Mouse (Mus musculus): ENCODE measurements around the gene Ptprr. TPM values are rescaled to one million over a fixed set of nuclear protein-coding genes. Genes with fewer than 3 reads are reported as not detected.

The Ptprr gene
- total and polyA plus RNA-seq, 2 experiments = 0.09 TPM; not detected in 1

DNA sequence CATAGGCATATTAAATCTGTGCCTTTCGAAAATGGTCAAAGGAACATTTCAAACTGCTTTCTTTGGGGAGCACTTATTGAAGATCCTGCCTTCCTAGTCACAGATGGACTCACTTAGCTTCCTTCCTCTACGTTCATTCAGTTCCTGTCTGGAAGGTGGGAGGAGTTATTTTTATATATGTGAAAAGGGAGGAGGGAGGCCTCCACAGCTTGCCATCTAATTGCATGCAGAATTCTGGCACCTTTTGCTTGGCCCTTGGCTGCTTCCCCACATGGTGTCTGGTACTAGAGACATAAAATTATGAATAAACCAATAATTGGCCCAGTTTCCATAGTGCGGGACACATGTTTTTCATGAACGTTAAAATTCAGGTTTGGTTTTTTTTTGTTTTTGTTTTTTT is 90.2 kb downstream of the Ptprr start:
- no peak for DNase-seq (ENCODE audit: extremely low read depth, low read depth, low spot score)
- Histone ChIP-seq H3K4me1 (ENCODE audit: control insufficient read depth, insufficient read depth, low read length) (no peaks in the 10 kb centered on the region), H3K4me3 (ENCODE audit: insufficient read depth, low read depth, low read length) (no peak overlapping the region), H3K27ac (replicated peaks; ENCODE audit: insufficient read depth, low read depth, low read length) (no peak overlapping the region), H3K79me2 (ENCODE audit: control insufficient read depth, insufficient read depth, low read length) (no peaks in the 10 kb centered on the region), H3K27me3 (ENCODE audit: control insufficient read depth, insufficient read depth, low read length) (no peaks in the 10 kb centered on the region), H3K36me3 (ENCODE audit: control insufficient read depth, insufficient read depth, low read length) (no peaks in the 10 kb centered on the region), H3K9ac (ENCODE audit: low read depth, low read length) (no peak overlapping the region)
- WGBS = 81% methylated on average over 4 of the region's 4 CpGs
- no peak for TF ChIP-seq CTCF (IDR thresholded peaks at IDR 0.05; ENCODE audit: low read depth, low read length)

DNA sequence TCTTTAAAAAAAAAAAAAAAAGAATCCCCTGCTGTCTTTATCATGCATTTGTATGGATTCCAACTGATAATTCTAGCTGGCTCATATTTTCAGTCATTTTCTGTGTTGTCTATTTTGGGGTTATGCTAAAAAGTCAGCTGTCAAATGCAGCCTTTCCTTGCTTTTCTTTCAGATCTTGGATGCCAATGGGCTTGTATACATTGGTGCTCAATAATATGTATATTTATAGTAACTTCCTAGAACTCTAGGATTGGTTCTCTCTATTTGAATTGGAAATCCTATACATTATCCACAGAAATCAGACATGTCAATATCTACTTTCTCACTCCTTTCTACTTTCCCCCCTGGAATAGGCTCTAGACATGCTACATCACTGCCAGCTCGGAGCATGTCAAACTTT is 90.7 kb downstream of the Ptprr start:
- Histone ChIP-seq H3K27me3 (ENCODE audit: control insufficient read depth, insufficient read depth, low read length) (no peaks in the 10 kb centered on the region), H3K4me1 (ENCODE audit: control insufficient read depth, insufficient read depth, low read length) (no peaks in the 10 kb centered on the region)
- WGBS = 92% methylated on average over 1 of the region's 1 CpGs

DNA sequence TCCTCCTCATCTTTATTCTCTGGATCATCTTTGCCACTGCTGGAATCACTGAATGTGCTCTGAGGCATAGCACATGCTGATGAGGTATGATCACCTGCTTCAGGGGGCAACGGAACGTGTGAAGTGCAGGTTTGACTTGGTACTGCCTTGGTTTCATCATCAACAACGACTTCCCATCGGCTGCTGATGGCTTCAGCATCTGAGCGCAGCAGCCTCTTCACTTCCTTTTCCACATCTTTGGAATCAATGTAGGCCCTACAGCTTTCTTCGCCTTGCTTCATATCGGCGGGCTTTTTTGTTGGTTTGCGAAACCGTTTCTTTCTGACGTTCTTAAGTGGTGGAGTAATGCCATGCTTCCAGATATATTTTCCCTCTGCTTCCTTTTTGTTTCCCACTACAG is 94.9 kb downstream of the Ptprr start:
- Histone ChIP-seq H3K4me1 (ENCODE audit: control insufficient read depth, insufficient read depth, low read length) (no peaks in the 10 kb centered on the region), H3K4me3 (ENCODE audit: insufficient read depth, low read depth, low read length) (no peak overlapping the region), H3K9ac (ENCODE audit: low read depth, low read length) (no peak overlapping the region), H3K27me3 (ENCODE audit: control insufficient read depth, insufficient read depth, low read length) (no peaks in the 10 kb centered on the region), H3K79me2 (ENCODE audit: control insufficient read depth, insufficient read depth, low read length) (no peaks in the 10 kb centered on the region), H3K27ac (replicated peaks; ENCODE audit: insufficient read depth, low read depth, low read length) (no peak overlapping the region), H3K36me3 (ENCODE audit: control insufficient read depth, insufficient read depth, low read length) (no peaks in the 10 kb centered on the region)
- TF ChIP-seq POLR2A (IDR thresholded peaks at IDR 0.05; ENCODE audit: extremely low read depth, insufficient read depth, low read length) = no peak
- TF ChIP-seq CTCF (IDR thresholded peaks at IDR 0.05; ENCODE audit: low read depth, low read length) = no peak
- WGBS = 95% methylated on average over 11 of the region's 11 CpGs
- DNase-seq (ENCODE audit: extremely low read depth, low read depth, low spot score) = no peak

More for the DNA sequence above, 90.7 kb downstream of the Ptprr start:
- H3K4me3 ChIP-seq (ENCODE audit: insufficient read depth, low read depth, low read length) = no peak overlapping the region
- no peaks in the 10 kb centered on the region for H3K36me3 ChIP-seq (ENCODE audit: control insufficient read depth, insufficient read depth, low read length)
- no peak for TF ChIP-seq CTCF (IDR thresholded peaks at IDR 0.05; ENCODE audit: low read depth, low read length)
- no peak for TF ChIP-seq POLR2A (IDR thresholded peaks at IDR 0.05; ENCODE audit: extremely low read depth, insufficient read depth, low read length)
- no peaks in the 10 kb centered on the region for H3K79me2 ChIP-seq (ENCODE audit: control insufficient read depth, insufficient read depth, low read length)
- no peak overlapping the region for H3K27ac ChIP-seq (replicated peaks; ENCODE audit: insufficient read depth, low read depth, low read length)
- no peak for DNase-seq (ENCODE audit: extremely low read depth, low read depth, low spot score)
- no peak overlapping the region for H3K9ac ChIP-seq (ENCODE audit: low read depth, low read length)

DNA sequence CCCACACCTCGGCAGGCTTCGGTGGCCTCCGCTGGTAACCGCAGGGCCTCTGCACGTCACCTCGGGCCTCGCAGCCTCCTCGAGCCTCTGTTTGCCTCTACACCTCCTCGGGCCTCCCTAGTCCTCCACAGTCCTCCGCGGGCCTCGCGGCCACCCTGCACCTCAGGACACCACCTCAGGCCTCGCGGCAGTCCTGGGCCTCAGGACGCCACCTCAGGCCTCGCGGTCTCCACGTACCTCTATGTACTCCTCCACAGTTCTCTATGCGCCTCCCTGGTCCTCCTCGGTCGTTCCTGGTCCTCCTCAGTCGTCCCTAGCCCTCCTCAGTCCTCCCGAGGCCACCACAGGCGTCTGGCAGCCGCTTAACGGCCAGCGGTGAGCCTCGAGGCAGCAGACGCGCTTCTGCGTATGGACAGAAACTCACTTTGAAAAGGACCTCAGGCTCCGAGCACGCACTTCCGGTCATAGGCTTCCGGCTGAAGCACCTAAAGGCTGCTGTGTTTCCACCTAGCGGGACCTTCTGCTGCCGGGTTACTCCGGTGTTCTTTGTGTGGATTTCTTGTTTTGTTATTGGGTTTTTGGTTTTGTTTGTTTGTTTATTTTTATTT is 96.0 kb downstream of the Ptprr start, which contains the start of gene 4933416C03Rik:
4933416C03Rik (minus strand) TSS at position 51 of the 608 bp plus-strand sequence.
- Histone ChIP-seq H3K4me3 (ENCODE audit: insufficient read depth, low read depth, low read length) (no peak within 1 kb of the TSS), H3K27me3 (ENCODE audit: control insufficient read depth, insufficient read depth, low read length) (no peaks in the 10 kb centered on the region), H3K4me1 (ENCODE audit: control insufficient read depth, insufficient read depth, low read length) (no peaks in the 10 kb centered on the region), H3K79me2 (ENCODE audit: control insufficient read depth, insufficient read depth, low read length) (no peaks in the 10 kb centered on the region), H3K36me3 (ENCODE audit: control insufficient read depth, insufficient read depth, low read length) (no peaks in the 10 kb centered on the region), H3K9ac (ENCODE audit: low read depth, low read length) (no peak within 1 kb of the TSS), H3K27ac (replicated peaks; ENCODE audit: insufficient read depth, low read depth, low read length) (no peak within 1 kb of the TSS)
- TF ChIP-seq CTCF (IDR thresholded peaks at IDR 0.05; ENCODE audit: low read depth, low read length) (no peak), POLR2A (IDR thresholded peaks at IDR 0.05; ENCODE audit: extremely low read depth, insufficient read depth, low read length) (no peak)
- no peak for DNase-seq (ENCODE audit: extremely low read depth, low read depth, low spot score)
- 95% methylated on average over 39 of the region's 39 CpGs for WGBS

DNA sequence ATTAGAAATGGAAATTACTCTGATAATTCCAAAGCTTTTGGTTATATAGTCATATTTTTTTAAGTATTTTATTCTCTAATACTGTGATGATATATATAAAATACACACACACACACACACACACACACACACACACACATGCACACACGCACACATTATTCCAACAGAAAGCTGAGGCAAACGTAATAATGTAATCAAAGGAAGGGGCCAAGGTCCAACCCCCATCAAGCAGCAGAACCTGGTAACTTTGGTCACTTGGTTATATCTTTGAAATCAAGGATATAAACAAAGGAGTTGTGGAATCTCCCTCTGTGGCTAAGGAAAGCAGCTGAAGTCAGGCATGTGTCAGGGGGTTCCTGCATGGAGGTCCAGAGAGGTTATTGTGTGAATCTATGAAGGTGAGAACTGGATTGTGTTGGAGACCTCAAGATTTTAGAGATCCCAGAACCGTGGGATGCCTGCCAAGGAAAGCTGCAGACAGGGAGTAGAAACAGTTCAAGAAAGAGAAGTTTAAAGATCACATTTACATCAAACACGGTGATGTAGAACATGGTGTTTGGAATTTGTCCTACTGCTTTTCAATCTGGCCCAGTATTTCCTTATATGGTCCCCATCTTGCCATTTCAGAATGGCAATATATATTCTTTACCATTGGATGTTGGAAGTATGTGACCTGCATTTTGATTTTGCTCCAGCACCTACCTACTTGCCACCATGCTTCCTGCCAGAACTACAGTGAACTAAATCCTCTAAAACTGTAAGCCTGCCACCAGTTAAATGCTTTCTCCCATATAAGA is 98.1 kb downstream of the Ptprr start:
- H3K27me3 ChIP-seq (ENCODE audit: control insufficient read depth, insufficient read depth, low read length) = no peaks in the 10 kb centered on the region
- H3K36me3 ChIP-seq (ENCODE audit: control insufficient read depth, insufficient read depth, low read length) = no peaks in the 10 kb centered on the region
- WGBS = 64% methylated on average over 4 of the region's 4 CpGs
- no peak overlapping the region for H3K4me3 ChIP-seq (ENCODE audit: insufficient read depth, low read depth, low read length)
- no peaks in the 10 kb centered on the region for H3K79me2 ChIP-seq (ENCODE audit: control insufficient read depth, insufficient read depth, low read length)
- no peak overlapping the region for H3K27ac ChIP-seq (replicated peaks; ENCODE audit: insufficient read depth, low read depth, low read length)
- DNase-seq (ENCODE audit: extremely low read depth, low read depth, low spot score) = no peak
- no peak overlapping the region for H3K9ac ChIP-seq (ENCODE audit: low read depth, low read length)
- no peak for TF ChIP-seq POLR2A (IDR thresholded peaks at IDR 0.05; ENCODE audit: extremely low read depth, insufficient read depth, low read length)
- TF ChIP-seq CTCF (IDR thresholded peaks at IDR 0.05; ENCODE audit: low read depth, low read length) = no peak
- no peaks in the 10 kb centered on the region for H3K4me1 ChIP-seq (ENCODE audit: control insufficient read depth, insufficient read depth, low read length)

DNA sequence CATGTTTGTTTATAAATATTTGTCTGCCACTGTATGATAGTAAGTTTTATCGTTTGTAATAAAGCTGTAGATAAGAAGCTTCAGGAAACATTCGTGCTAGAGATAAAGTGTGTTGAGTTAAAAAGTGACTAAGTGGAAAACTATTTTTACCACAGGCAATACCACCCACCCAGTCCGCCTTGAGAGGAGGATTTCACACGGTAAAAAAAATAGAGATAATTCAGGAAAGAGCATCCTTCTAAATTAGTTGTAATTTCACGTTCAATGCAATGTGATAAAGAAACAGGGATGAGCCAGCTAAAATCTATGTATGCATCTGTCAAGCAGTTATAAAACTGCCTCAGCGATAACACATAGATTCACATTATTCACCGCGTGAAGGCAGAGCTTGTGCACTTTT is 99.0 kb downstream of the Ptprr start:
- Histone ChIP-seq H3K79me2 (ENCODE audit: control insufficient read depth, insufficient read depth, low read length) (no peaks in the 10 kb centered on the region), H3K27me3 (ENCODE audit: control insufficient read depth, insufficient read depth, low read length) (no peaks in the 10 kb centered on the region), H3K9ac (ENCODE audit: low read depth, low read length) (no peak overlapping the region), H3K4me3 (ENCODE audit: insufficient read depth, low read depth, low read length) (no peak overlapping the region), H3K36me3 (ENCODE audit: control insufficient read depth, insufficient read depth, low read length) (no peaks in the 10 kb centered on the region), H3K4me1 (ENCODE audit: control insufficient read depth, insufficient read depth, low read length) (no peaks in the 10 kb centered on the region), H3K27ac (replicated peaks; ENCODE audit: insufficient read depth, low read depth, low read length) (no peak overlapping the region)
- TF ChIP-seq POLR2A (IDR thresholded peaks at IDR 0.05; ENCODE audit: extremely low read depth, insufficient read depth, low read length) (no peak), CTCF (IDR thresholded peaks at IDR 0.05; ENCODE audit: low read depth, low read length) (no peak)
- no peak for DNase-seq (ENCODE audit: extremely low read depth, low read depth, low spot score)
- WGBS = 68% methylated on average over 8 of the region's 8 CpGs
